Mouse (Mus musculus) erythroblast, embryonic 14.5 days (primary cell): ENCODE data around the gene Tbc1d13.

Experiments used
- GATA1 ChIP-seq: IDR thresholded peaks from 2 replicates; pipeline ENCODE4 v1.6.1; 2012; ENCODE audit warnings: low read length, inconsistent platforms, mixed read lengths
- TAL1 ChIP-seq: IDR thresholded peaks from 3 replicates; pipeline ENCODE4 v1.6.1; 2012; ENCODE audit warnings: low read length, inconsistent platforms, mixed read lengths

- TF ChIP-seq TAL1 (no peak), GATA1 (no peak)
These were observed 58.4 kb downstream of the Tbc1d13 start for GRCm38 (mm10) chr2:30191790-30192580.
